Mouse (Mus musculus) CD8-positive naive resting alpha-beta T cell, adult 2 months (primary cell): ENCODE results near the gene Rnaseh2a.

Experiments used
- DNase-seq, 2 experiments: peaks; one replicate each; pipeline ENCODE4 v3.0.0; 2022; ENCODE audit warnings: low read depth in 2 of 2, low spot score in 2 of 2

Rnaseh2a gene

DNA sequence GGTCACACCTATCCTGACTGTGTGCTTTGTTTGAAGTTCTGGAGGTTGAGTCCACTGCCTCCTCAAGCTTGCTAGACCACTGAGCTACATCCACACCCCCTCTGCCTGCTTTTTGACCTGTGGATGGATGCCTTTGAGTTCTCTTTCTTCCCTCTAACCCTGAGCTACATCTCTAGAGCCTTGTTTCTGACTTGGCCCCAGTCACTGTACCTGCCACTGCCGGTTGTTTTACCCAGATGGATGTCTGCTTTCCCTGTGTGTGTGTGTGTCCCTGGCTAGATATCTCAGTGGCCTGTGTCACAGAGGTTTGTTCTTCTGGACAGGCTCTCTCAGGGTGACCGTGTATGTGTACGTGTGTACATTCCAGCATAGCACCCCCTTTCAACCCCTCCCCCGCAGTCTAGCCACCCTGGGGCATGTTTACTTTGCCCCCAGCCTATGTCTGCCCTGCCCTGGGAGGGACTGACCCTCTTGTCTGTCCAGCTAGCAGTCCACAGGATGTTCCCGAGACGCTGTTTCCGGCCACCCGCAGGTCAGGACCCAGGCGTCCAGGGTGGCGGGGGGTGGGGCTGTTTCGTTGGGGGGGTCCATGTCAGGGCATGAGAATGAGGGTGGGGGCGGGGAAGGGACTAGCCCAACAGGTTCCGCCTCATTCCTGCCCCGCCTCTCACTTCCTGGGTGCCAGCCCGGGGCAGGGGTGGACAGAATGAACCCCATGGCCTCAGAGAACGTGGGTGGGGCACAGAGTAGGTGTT is 14.9 kb upstream of the Rnaseh2a start:
- no peak for DNase-seq

DNA sequence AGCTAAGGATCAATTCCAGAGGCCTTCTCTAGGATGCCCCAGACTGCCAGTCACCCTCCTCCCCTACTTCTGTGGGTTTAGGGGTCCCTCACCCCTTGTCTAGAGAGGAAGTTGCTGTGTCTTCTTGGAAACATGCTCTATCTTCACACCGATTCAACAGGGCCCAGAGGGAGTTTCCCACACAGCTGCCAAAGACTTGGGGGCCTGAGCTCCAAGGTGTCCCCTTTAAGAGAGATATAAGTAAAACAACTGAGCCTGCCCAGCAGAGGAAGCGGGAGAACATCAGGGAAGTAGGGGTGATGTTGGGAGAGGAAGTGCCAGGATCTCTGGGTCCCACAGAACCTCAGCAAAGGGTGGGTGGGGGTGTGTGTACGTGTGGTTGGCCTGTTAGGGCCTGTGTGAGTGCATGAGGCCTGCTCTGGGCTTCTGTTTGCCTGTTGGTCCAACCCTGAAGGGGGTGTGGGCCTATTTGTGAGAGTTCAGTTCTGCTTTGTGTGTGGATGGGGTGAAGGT is 13.0 kb upstream of the Rnaseh2a start:
- DNase-seq, result no peak

DNA sequence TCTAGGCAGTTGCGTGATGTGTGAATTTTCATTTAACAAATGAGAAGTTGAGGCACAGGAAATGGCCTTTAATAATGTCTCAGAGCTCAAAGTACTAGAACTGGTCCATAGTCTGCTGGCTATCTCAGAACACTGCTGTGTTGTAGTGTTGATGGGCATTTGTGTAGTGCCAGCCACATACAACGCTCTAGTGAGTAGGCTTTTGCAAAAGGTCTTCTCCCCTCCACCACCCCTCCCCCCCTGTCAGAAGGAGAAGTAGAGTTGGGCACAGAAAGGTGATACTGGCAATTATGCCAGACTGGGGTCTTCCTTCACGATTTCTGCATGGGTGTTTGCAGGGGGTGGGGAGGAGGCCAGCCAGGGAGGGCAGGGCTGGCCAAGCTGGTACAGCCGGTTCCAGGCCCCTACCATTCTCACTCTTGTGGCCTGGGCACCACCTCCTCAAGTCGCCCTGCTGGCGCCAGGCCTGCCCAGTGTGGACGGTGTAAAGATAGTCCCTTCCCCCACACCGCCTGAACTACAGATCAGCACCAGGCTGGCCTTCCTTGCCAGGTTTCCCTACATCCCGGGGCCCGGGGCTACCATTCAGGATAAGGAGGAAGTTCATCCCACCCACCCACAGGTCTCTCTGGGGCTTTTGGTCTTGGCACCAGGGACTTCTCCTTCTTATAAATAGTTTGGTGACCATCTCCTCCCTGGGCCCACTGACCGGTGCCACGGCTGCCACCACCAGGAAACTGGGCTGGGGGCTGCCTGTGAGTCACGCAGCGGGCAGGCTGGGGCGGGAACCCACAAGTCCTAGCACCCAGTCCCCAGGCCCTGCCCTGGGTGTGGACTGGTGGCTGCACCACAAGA is 12.3 kb upstream of the Rnaseh2a start:
- no peak for DNase-seq

GRCm38 (mm10) chr8:84980622-84981358 is 11.2 kb upstream of the Rnaseh2a start:
- no peak for DNase-seq

DNA sequence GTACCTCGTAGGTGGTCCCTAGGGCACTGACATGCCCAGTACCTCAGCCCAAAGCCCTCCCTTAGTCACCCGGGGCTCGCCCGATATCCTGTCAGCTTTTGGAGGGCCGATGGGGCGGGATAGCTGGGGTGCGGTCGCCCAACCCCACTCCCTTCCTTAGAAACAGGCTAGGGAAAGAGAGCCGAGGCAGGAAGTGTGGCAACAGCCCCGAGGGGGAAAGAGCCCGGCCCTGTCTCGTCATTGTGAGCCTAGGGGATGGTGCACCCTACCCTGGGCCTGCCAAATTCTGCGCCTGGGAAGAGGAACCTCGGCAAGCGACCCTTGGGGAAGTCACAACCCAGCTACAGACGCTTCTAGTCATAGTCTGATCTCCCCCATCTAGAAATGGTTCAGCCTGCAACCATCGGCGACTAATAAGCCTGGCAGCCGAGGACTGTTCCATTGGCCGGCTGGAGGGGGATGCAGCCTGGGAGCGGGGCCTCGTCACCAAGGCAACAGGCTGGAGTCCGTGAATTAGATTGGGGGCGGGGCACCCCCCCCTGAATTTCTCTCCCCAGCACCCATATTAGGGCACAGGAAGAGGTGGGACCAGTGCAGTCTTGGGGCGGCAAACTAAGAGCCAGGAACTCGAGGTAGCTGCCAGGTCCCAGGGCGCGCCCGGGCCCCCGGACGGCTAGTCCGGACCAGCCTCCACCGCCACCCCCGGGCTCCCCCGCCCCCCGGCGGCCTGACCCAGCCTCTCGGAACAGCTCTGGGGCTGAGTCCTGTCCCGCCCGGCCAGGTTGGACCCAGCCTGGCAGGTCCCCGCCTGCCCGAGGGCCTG is 10.2 kb upstream of the Rnaseh2a start:
- DNase-seq, result peak; percentile 88 to 92

GRCm38 (mm10) chr8:84978248-84978940 is 8.8 kb upstream of the Rnaseh2a start, which contains the start of gene Junb:
Gene Junb, minus strand, starts transcription at chr8:84978718.
- peak; percentile 94 to 96 for DNase-seq

GRCm38 (mm10) chr8:84977435-84978247 is 8.1 kb upstream of the Rnaseh2a start:
- peak; percentile 70 to 75 for DNase-seq

GRCm38 (mm10) chr8:84976763-84977434 is 7.3 kb upstream of the Rnaseh2a start:
- peak in 1 of 2 experiments; percentile 29 for DNase-seq

DNA sequence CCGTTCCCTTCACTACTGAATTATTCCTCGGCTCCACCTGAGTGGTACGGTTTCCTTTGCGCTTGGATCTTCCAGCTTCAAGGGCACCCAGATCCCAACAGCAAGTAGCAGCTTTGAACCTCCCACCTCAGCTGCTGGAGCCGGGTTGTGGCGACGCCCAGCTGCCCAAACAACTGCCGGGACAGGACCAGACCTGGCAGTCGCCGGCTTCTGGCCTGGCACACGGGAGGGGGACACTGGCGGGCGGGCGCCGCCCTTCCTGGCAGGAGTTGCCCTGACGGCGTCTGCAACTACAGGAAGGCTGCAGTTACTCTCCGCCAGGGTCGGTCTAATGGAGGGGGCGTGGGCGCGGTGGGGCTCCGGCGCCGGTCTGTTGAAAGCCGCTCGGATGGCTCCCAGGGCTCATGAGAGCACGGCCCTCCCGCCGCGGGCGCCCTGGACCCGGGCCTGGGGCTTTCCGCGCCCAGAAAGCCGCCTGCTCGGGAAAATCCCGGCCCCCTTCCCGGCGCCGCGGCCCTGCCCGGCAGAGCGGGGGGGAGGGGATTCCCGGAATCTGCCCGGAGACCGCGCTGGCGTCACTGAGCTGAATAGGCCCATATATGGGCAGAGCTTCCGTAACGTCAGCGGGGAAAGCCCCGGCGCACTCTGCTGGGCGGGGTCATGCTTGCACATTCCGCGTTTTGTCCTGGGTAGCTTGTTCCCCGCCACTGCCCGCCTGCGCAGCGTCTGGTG is 6.6 kb upstream of the Rnaseh2a start:
- DNase-seq, result peak; percentile 94

DNA sequence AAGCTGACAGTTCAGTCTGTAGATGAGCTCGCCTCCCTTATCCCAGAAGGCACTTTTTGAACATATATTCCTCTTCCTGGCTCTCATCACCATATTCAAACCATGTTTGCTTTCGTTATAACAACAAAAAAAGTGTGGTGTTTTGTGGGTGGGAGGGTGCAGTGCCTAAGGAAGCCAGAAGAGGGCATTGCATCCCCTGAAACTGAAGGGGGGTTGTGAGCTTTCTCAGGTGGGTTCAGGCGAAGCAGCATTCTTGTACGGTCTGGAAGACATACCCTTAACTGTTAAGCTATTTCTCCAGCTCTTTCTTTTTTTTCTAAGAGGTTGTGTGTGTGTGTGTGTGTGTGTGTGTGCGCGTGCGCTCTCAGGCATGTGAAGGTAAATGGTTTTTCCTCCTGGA is 5.9 kb upstream of the Rnaseh2a start:
- DNase-seq, result peak; percentile 79 to 92

- no peak for DNase-seq
Measured at GRCm38 (mm10) chr8:84974543-84975142, 5.1 kb upstream of the Rnaseh2a start.

GRCm38 (mm10) chr8:84973803-84974542 is 4.4 kb upstream of the Rnaseh2a start:
- peak in 1 of 2 experiments; percentile 52 for DNase-seq

DNA sequence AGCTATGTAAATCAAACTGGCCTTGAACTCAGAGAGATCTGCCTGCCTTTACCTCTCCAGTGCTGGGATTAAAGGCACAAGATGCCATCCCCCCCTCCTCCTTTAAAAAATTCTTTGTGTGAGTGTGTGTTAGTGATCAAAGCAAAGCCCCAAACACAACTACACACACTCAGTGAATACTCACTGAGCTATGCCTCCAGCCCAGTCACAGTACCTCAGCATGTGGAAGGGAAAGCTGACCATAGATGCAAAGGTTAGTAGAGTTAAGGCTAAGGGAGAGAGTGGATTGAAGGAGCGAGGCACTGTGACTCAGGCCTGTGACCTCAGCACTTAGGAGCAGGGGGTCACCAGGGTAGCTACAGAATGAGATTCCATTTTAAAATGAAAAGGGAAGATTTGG is 3.5 kb upstream of the Rnaseh2a start:
- no peak for DNase-seq

DNA sequence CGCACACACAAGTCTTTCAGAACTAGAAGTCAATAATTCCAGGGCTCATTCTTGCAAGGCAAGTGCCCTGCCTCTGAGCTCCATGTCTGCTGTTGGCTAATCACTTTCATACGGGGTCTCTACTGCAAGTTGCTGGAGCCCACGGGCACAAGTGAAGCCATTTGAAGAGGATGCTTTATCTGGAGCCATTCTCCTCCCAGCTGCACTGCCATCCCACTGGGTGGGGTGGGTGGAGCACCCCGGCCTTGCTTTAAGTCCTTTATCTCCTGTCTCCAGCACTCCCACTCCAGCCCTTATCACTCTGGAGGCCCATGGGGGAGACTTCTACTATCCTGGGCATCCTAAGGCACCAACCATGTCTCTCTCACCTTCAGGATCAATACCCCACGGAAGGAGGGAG is 1.3 kb upstream of the Rnaseh2a start:
- DNase-seq, result no peak

DNA sequence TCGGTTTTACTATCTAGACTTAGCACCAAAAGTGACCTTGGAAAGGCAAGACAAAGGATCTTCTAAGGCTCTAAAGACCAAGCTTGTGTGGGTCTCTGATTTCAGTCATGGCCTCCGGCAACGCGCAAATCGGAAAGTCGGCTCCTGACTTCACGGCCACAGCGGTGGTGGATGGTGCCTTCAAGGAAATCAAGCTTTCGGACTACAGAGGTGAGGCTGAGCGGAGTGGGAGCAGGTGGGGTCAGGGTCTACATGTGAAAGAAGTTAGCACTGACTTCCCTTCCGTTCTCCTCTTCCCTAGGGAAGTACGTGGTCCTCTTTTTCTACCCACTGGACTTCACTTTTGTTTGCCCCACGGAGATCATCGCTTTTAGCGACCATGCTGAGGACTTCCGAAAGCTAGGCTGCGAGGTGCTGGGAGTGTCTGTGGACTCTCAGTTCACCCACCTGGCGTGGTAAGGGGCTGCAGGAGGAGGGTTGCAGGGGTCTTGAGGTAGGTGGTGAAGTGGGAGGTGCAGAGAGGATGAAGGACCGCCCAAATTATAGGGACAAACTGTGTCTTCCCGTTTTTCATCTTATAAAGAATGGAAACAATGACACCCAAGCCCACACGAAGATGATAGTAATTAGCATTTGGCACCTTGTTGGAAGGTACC is 696 bp upstream of the Rnaseh2a start:
- DNase-seq, result no peak

DNA sequence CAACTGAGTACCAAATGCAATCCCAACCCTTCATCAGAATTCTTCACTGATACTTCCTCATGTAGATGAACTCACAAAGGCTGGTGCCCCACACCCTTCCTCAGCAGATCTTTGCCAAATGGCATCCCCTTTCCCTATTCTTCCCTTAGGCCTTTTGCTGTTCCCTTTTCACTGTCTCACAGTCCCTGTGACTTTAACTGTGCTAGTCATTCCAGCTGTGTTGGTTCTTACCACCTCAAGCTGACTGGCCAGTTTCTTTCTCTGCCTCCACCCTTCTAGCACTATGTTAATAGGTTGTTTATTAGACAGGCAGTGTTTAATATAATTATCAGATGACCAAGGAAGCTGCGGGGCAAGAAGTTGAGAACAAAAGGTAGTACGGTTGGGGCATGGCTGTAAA is 917 bp downstream of the Rnaseh2a start:
- no peak for DNase-seq
